10 mouse cellular contexts compared by ENCODE assay signal in genomic region chr13:110062288-110062687, GRCm38 (mm10).
A peak's percentile ranks its signal among the peaks of the same experiment; 100 is the strongest.
DNase-seq lines count a peak whose midpoint lies in the region; ATAC-seq and TF ChIP-seq lines count a peak whose summit lies in the region.
"Had no signal": no experiment of that assay in that cellular context is flagged by ENCODE, and none has a peak within 500 bp of the region (broad histone marks: within the 10 kb centered on the region; RNA-seq: fewer than 3 reads in every experiment).

No protein-coding gene starts in this region.

- H3K4me3 ChIP-seq in layer of hippocampus, adult 2 months, result no peak overlapping the region
- H3K4me3 ChIP-seq in hindbrain, embryonic 15.5 days, result no peak overlapping the region
- H3K4me3 ChIP-seq in neural tube, embryonic 14.5 days (ENCODE audit: low read depth, low read length), result no peak overlapping the region
- H3K4me3 ChIP-seq: heart, embryonic 10.5 days had no signal

- no peak for TF ChIP-seq CTCF in layer of hippocampus, adult 2 months (conservative IDR thresholded peaks at IDR 0.05)

- no peak overlapping the region for H3K4me2 ChIP-seq in hindbrain, embryonic 15.5 days
- no peak overlapping the region for H3K4me2 ChIP-seq in neural tube, embryonic 14.5 days (ENCODE audit: low read depth, low read length)

- ATAC-seq in hindbrain, embryonic 15.5 days (ENCODE audit: low FRiP score, low read depth), result peak; percentile 20; the same call in 1 of the 2 replicates
- ATAC-seq in neural tube, embryonic 14.5 days (ENCODE audit: low read depth), result peak; percentile 10; the same call in 1 of the 2 replicates
- no peak for ATAC-seq in frontal cortex, adult (ENCODE audit: low TSS enrichment)
- ATAC-seq in activated CD4-positive, CD25-positive, alpha-beta regulatory T cell, adult 4 months, result no peak

- 58% methylated on average over 8 of the region's 8 CpGs for WGBS in hindbrain, embryonic 15.5 days
- 56% methylated on average over 8 of the region's 8 CpGs for WGBS in neural tube, embryonic 14.5 days

- no peaks in the 10 kb centered on the region for H3K27me3 ChIP-seq in hindbrain, embryonic 15.5 days
- H3K27me3 ChIP-seq in neural tube, embryonic 14.5 days (ENCODE audit: control insufficient read depth, insufficient read depth, low read length), result no peaks in the 10 kb centered on the region

- no peak for DNase-seq in layer of hippocampus, adult 2 months (ENCODE audit: low spot score in 2 of 2)
- DNase-seq in layer of hippocampus, postnatal 36 days, result no peak
- DNase-seq in adrenal gland, postnatal 10 days, result peak; percentile 21

- peaks cover 18% of the 10 kb centered on the region for H3K4me1 ChIP-seq in hindbrain, embryonic 15.5 days (replicated peaks)
- peaks cover 14% of the 10 kb centered on the region; the same call in 1 of the 2 replicates for H3K4me1 ChIP-seq in neural tube, embryonic 14.5 days (ENCODE audit: control insufficient read depth, insufficient read depth, low read length)
- H3K4me1 ChIP-seq: heart, embryonic 10.5 days had no signal

- H3K27ac ChIP-seq in layer of hippocampus, adult 2 months, result 0 out of 2 replicates have a peak overlapping the region, but pooled peaks have one; percentile 64
- H3K27ac ChIP-seq in hindbrain, embryonic 15.5 days (replicated peaks), result peak overlapping the region; percentile 69
- peak overlapping the region; percentile 46; the same call in 1 of the 2 replicates for H3K27ac ChIP-seq in neural tube, embryonic 14.5 days (ENCODE audit: low read depth, low read length)
- H3K27ac ChIP-seq: heart, embryonic 10.5 days; kidney, postnatal 0 days had no signal

- no peaks in the 10 kb centered on the region for H3K9me3 ChIP-seq in hindbrain, embryonic 15.5 days
- no peaks in the 10 kb centered on the region for H3K9me3 ChIP-seq in neural tube, embryonic 14.5 days (ENCODE audit: control insufficient read depth, low read length)
- H3K9me3 ChIP-seq: G1E; heart, embryonic 10.5 days had no signal

- H3K9ac ChIP-seq in hindbrain, embryonic 15.5 days, result no peak overlapping the region
- no peak overlapping the region for H3K9ac ChIP-seq in neural tube, embryonic 14.5 days (replicated peaks; ENCODE audit: low read depth, low read length)

- no peaks in the 10 kb centered on the region for H3K36me3 ChIP-seq in hindbrain, embryonic 15.5 days
- H3K36me3 ChIP-seq in neural tube, embryonic 14.5 days (ENCODE audit: control insufficient read depth, insufficient read depth, low read length), result no peaks in the 10 kb centered on the region
- H3K36me3 ChIP-seq: G1E; heart, embryonic 10.5 days had no signal

Comparison
In these comparisons a context has a peak if more than half of its experiments do, and no peak if none do; other contexts are left out.
1. ATAC-seq: peak in hindbrain, embryonic 15.5 days (single experiment) and neural tube, embryonic 14.5 days (single experiment); none in frontal cortex, adult (single experiment) and activated CD4-positive, CD25-positive, alpha-beta regulatory T cell, adult 4 months (single experiment).
2. Peak in every context shown above with its lines, with median percentiles within 50 percentile points of each other: H3K27ac ChIP-seq.